Mouse (Mus musculus) layer of hippocampus, adult 9-10 months (tissue): ENCODE measurements around the gene Ninj2.

Experiments
- DNase-seq: peaks from one replicate; pipeline ENCODE4 v3.0.0; 2022; ENCODE audit warnings: low spot score

The Ninj2 gene

DNA sequence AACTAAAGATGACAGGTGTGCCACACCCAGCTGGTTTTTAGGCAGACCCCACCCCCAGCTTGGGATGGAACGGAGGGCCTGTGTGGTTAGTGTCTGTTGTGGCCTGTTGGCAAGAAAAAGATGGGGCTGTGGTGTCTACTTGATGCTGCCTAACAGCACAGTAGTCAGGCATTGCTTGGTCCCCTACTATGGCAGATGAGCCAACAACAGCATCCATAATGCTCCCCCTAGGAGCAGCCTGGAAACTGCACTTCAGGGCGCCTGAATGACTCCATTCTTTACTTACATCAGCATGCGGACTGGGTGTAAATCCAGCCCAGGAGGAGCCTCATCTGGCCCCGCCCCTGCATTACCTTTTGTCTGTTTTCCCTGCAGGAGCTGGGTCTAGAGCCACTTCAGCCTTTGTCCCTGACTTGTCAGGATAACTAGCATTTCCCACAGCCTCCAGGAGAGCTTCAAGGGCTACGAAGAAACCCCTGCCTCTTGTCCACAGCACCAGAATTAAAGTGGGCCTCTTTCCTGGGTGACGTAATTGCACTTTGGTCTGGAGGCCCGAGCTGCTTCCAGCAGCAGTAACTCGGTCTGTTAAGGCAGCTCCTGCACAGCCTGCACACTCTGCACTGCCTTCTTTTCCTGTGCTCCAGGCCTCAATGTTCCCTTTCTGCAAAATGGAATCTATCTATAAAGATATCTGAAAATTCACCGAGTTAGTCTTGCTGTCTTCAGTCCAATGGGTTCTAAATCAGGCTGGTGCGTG, 106.7 kb downstream of the Ninj2 start:
- no peak for DNase-seq

DNA sequence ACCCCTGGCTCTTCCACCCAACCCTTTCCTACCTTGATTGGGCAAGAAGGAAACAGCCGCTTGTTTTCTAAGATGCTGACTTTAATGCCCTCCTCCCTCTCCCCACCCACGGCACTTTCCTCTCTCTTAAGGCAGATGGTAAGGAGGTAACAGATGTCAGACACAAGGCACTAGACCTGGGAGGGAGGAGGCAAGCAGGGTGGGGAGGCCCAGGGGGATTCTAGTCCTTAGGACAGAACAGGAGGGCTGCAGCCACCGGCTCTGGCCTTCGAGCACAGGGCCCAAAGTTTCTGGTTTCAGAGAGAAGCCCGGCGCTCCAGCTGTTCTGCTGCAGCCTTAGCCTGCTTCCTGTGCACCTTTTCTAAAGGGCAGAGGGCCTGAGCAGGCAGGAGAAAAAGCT, 108.8 kb downstream of the Ninj2 start:
- DNase-seq: no peak

DNA sequence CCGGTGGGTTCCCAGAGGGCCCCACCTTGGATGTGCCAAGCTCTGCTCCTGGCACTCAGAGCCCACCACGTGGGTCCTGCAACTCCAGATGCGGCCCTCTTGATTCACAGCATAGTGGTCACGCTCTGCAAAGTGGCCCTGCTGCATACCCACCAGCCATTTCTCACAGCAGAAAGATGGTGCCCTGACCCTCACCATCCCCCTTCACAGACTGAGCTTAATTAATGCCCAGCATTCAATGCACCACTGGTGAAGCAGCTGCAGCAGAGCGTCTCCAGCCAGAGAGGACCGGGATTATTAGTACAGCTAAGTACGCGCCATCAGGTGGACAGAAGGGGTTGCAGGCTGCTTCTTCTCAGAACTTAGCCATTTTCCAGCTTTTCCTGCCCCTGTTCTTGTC, 109.3 kb downstream of the Ninj2 start:
- DNase-seq: no peak

DNA sequence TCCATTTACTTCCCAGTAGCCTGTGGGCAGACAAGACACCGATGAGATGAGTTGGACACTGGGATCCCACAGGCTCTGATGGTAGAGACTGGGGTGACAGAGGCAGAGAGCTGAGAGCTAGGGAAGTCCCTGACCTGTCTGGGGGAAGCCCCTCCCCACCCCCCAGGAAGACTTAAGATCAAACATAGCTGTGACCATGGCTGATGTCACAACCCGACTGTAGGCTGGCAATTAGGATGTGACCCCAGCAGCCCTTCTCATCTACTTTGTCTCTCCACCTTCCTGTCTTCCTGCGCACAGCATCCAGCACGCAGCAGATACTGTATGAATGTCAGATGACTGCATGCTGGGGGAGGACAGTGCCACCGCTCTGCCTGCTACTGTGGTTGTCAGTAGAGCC, 113.4 kb downstream of the Ninj2 start:
- DNase-seq: no peak

DNA sequence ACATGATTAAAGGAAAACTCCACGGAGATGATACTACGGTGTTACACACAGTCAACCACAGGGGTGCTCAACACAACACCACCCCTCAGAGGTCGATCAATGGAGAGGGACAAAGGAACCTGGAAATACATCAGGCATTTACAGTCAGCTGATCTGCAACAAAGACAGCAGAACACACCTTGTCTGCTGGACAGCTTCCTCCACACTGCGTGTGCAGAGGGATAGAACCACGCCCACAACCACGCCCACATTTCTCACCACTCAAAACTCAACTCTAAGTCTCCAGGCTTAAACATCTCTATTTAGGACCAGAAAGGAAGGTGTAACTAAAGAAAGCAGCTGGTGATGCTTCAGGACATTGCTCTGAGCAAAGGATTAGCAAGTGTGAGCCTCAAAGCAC, 118.4 kb downstream of the Ninj2 start:
- DNase-seq: no peak

DNA sequence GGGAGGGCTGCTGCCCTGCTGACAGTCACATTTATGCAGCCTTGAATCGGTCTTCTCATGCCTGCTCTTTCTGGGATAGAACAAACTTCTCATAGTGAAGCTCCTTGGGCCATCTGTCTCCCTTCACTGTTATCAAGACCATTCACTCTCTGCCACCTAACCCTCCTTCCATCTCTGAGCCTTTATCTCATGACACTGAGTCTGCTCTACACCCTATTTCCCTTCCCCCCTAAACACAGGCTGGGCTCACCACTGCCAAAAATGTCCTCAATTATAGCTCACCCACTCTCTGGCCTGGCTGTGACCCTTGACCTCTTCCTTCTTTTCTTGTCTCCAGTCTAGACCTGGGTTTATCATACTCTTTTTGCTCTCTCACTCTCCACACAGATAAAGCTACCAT, 123.6 kb downstream of the Ninj2 start:
- DNase-seq: no peak

DNA sequence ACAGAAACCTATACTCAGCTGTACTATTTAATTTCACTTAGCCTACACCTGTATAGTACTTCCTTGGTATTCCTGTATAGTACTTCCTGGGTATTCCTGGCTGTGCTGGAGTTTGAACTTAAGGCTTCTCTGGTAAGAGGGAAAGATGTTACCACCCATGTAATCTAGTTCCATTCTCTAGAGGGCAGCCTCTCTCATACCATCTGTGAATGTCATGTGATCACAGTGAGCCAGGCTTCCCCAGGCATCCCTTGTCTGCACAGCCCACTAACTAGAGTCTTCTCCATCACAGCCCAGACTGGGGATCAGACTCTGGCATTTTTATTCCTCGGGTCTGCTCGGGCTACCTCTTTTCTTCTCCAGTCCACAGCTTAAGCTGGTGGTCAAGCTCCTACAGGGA, 126.1 kb downstream of the Ninj2 start:
- no peak for DNase-seq

DNA sequence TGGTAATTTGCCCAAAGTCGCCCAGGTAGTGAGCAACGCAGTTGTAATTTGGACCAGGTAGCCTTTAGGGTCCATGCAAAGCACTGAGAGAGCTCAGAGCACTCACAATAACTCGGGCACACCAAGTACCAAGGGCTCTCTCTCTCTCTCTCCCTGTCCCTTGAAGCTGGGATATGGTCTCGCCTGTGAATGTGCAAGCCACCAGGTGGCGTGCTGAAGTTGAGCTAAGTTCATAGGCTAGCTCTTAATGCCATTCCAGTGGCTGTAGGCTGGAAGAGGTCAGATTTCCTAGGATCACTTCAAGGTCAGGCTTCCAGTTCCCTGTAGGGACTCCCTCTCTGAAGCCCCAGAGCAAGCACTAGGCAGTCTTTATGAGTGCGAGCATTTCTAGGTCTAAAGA, 129.5 kb downstream of the Ninj2 start:
- no peak for DNase-seq

DNA sequence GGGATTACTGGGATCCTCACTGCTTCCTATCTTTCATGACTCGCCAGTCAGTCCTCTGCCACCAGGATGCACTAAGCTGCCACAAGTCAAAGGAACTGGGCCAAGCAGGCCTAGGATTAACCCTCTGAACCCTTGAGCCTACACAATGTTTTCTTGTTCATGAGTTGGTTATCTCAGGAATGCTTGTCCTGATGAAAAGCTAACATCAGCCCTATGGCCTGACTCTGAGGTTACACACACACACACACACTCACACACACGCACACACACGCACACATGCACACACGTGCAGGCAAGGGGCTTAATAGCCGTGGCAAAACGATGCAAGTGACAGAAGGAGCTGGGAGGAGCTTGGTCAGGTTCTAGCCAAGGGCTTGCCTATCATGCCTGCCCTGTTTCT, 132.2 kb downstream of the Ninj2 start:
- no peak for DNase-seq

DNA sequence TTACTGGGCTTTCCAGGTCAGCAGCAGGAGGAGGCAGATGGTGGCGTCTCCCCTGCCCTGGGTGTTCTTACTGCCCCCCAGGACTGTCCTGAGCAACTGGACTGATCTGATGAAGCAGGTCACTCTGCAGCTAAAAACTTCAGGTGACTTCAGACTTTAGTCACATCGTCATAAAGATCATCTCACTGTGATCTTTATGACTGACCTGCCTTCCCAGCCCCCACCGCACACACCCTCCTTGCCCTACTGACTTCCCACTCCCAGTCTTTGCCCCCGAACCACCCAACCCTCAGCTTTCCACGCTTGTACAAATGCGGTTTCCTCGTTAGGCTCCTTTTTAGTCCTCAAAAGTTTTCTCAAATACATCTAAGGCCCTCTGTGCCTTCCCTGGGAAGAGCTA, 133.9 kb downstream of the Ninj2 start:
- no peak for DNase-seq

DNA sequence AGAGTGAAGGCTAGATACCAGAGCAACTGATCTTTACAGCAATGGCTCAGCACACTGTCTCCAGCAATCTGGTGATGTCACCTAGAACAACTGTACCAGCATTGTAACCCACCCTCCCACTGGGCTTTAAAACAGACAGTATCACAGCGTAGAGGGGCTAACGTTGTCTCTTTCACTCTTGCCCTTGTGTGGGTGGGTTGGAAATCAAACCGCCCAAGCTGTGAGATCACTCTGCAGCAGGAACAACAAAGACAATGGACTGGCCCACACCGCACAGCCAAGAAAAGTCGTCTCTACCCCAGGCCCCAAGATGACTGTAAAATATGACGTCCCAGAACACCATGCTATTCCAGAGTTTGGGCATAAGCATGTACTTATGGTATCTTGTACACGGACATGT, 136.7 kb downstream of the Ninj2 start:
- DNase-seq: no peak

DNA sequence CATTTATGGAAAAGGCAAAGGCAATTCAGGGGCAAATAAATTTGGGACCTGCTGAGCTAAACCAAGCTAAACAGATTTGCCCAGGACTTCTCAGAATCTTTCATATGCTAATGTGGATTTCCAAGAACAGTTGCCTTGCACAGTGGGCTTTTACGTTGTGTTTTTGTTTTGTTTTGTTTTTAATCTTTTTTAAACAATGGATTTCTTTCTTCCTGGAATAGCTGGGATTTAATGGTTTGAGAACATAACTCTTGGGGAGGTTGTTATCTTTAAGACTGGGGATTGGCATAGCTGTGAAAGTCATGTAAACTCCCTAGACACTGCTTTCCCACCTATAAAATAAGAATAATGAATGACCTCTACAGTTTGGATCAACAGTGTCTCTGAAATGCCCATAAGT, 137.3 kb downstream of the Ninj2 start:
- no peak for DNase-seq

DNA sequence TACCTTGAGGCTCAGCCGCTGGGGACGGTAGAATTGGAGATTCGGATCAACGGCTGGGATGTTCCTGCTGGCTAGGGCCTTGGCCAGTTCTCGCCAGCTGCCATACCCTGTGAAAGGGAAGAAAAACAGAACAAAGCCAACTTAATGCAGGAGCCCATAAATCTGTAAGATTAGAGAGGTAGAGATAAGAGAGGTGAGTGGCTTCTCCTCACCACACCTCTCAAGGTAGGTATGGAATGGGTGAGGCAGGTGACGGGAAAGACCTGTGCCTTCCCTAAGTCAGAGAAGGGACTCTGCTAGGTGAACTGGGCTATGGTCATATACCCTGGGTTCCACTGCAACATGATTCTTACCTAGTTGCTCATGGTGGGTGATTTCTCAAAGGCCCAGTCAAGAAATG, 139.7 kb downstream of the Ninj2 start:
- no peak for DNase-seq

DNA sequence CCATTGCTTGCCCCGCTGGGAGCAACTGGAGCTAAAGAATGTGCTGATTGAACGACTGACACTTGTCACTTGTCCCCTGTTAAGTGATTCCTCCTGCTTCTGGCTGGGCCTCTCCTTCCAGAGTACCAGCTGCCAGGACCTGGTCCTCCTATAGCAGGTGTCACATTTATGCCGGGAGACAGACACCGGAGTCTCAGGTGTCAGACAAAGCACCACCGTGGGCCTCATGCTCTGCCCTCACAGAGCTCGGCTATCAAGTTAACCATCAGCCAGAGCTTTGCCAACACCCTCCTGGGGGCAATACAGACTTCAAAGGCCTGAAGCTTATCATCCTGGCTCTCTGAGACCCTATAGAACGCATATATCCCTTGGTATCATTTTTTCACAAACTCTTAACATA, 142.7 kb downstream of the Ninj2 start:
- DNase-seq: no peak

DNA sequence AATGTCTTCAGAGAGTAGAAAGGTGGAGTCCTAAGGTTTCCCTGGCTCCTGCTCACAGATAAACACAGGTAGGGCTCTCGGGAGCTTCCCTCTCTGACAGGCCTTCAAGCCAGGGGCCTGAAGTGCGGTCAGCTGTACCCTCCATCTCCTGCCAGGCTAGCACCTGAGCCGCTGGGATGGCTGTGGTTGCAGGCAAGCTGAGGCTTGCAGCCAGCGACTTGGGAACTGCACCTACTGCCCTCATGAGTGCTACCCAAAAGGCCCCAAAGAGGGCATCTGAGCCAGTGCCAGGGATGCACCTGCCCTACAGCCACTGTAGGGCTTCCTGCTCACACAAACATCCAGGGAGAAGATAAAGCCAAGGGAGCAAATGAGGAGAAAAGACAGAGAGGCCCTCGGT, 147.3 kb downstream of the Ninj2 start:
- DNase-seq: no peak

DNA sequence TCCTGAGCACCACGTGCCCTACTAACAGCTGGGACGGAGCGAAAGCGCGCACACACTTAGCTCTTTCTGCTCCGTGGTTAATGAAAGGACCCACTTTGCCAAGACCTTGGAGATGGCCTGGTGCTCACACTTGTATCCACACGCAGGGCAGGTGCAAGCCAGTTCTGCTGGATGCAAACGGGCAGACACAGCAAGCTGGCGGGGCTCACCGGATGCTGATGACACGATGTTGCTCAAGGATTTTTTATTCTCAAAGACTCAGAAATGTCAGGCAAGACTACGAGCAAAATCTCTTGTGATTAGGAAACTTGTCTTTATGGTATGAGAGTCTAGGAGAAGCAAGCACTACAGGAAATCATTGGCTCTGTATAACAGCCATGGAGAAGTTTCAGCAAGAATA, 148.3 kb downstream of the Ninj2 start:
- DNase-seq: no peak

DNA sequence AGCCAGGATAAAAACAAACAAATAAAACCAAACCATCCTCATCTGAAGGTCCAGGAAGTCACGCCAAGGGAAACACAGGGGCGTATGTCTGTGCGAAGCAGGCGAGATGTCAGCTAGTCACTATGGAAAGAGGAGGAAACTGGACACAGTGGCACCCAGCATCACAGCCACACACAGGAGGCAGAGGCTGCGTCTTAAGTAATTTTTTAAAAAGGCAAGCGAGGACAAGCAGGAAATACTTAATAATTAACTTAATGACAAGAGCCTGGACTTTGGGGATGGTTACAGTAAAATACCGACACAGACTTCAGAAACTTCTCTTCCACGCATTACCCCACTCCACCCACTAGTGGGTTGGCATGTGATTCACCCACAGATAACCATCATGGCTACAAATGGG, 149.4 kb downstream of the Ninj2 start:
- DNase-seq: no peak

DNA sequence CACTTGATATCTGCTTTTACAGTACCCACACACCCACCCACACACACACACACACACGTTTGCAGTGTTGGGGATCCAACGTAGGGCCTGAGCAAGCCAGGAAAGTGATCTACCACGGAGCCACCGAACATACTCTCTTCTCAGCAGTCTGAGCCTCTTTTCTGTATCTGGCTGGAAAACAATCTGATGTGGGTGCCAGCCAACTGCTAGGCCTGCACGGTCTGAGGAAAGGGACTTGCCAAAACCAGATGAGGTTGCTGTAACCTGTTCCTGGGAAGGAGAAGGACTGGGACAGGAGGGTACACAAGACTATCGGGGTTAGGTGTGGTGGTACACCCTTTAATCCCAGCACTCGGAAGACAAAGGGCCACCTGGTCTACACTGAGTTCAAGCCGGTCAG, 150.1 kb downstream of the Ninj2 start:
- DNase-seq: no peak

DNA sequence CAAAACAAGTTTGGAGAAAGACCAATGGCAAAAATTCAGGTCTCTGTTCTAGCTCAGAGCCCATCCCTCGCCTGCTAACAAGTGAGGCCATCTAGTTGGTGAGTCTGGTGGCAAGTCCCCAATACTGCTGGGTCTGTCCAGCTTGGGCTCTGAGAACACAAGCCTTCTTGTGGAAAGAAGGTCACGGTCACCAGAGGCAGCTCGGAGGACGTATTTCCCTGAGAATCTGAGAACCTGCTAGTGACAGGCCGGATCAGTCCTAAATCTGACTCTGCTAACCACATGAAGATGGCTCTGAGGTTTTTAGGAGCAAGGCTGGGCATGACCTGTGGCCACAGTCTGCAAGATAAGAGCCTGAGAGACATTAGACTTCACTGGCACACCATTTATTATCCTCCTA, 153.5 kb downstream of the Ninj2 start:
- no peak for DNase-seq

DNA sequence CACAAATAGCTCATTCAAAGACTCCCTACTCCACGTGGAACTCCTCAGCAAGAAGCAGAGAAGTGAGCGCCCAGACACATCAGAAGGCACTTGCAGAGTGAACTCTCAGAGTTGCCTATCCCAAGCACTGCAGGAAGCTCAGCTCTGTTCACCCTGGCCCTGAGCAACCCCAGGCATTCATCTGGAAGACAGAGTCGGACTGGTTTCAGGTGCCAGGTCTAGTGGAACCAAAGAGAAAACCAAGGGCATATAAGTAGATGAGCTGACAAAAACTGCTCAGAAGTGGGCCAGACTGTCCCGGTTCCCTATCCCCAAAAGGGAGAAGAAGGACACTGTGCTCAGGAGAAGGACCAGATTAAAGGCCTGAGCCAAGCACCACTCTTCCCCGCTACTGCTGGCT, 156.7 kb downstream of the Ninj2 start:
- no peak for DNase-seq
